Mouse (Mus musculus) neutrophil, adult 59 days (primary cell): ENCODE data around the gene Gm49383. TPM values are rescaled to one million over a fixed set of nuclear protein-coding genes. Genes with fewer than 3 reads are reported as not detected.

Experiments used
- total RNA-seq, 2 experiments: library from RNA; stranded (reverse); gene quantifications; 1 replicate in 1 of 2; 2 replicates in 1 of 2; pipeline ENCODE4 v1.2.4; 2023

The Gm49383 gene
- 1 to 10 TPM; 3.9 to 7.7 TPM for total RNA-seq

GRCm38 (mm10) chr12:69196444-69197377 is at the start of gene Gm49383:
Gm49383 (minus strand) TSS chr12:69197104.

DNA sequence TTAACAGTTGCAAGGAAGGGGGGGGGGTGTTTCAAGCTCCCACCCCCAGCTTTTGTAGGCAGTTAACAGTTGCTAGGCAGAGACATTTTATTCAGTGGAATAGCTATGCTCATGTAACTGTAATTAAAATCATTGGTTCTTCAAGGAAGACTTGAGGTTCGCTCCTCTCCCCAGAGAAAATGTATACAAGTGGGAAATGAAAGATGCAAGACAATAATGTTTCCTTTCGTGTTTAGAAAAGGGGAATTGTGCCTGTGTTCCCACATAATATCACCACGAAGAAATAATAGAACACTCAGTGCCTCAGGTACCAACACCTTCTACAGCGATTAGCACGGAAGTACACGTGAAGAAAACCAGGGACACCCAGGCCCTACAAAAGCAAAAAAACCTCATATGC is 44.0 kb upstream of the Gm49383 start, which contains the start of gene Klhdc1:
Gene Klhdc1, plus strand, starts transcription at position 301 of the 400 bp plus-strand sequence.

GRCm38 (mm10) chr12:69227776-69228466 is 31.0 kb upstream of the Gm49383 start, which contains the start of gene Pole2:
Pole2 (minus strand) TSS chr12:69228195.

DNA sequence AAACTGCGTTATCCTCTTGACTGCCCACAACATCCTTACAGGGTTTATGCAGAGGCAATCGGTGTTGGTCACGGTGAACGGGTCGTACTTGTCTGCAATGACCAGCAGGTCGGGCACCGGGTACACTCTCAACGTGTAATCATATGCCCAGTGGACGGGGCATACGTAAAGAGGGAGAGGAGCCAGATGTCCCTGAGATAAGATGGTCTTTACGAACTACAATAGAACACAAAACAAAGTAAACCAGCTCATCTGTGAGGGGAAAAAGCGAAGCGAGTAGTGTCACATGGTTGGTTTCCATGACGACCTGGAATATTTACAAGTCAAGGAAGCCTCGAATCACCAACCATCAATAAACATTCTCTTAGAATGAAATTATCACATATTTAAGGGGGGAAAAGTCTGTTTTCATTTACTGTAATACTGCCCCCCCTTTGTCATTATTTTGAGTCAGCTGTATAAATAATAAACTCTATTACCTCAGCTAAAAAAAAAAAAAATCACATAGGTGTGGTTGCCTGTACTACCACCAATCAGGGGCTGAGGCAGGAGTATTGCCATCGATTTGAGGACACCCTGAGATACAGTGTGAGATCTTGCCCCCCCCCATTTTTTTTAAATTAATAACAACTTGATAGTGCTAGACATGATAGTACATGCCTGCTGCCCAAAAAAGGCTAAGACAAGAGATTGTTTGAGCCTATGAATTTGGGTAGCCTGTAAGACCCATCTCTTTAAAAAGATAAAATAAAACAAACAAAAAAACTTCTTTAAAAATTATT is 7.3 kb upstream of the Gm49383 start, which contains the start of gene Gm49384:
Gene Gm49384, minus strand, starts transcription at position 216 of the 782 bp plus-strand sequence.

GRCm38 (mm10) chr12:69198164-69198535 is 1.2 kb upstream of the Gm49383 start, which contains the start of gene Dnaaf2:
Dnaaf2 (minus strand) TSS chr12:69198429.

GRCm38 (mm10) chr12:69183583-69184308 is 13.2 kb downstream of the Gm49383 start, which contains the start of the genes Rpl36al and Mgat2:
Rpl36al (minus strand) TSS chr12:69184083.
Mgat2 (plus strand) TSS chr12:69184157.

DNA sequence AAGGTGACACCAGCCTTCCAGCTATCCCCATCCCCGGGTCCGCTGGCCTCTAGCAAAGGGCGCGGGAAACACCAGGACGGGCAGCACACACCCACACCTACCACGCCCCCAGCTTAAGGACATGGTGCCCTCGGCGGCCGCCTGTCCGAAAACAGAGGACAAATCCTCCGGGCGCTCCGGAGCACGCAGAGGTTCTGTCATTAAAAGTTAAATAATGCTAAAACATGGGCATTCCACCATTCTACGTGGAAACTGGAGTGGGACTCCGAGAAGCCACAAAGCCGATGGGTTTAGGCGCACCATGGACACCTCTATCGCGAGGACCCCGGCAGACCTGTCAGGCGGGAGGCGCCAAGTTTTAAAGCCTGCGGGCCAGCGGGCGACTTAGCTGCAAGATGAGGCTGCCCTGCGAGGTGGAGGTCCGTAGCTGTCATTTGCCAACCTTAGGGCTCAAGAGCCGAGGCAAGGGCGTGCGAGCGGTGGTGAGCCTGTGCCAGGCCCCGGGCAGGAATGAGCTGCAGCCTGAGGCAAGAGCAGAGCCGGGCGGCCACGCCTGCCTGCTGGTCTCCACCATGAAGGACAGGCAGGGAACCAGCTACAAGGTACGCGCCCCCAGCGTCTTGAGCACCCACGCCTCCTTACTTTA is 28.3 kb downstream of the Gm49383 start, which contains the start of gene Lrr1:
Gene Lrr1, plus strand, starts transcription at position 354 of the 646 bp plus-strand sequence.

GRCm38 (mm10) chr12:69158765-69159577 is 37.9 kb downstream of the Gm49383 start, which contains the start of gene Rps29:
Rps29 (minus strand) TSS chr12:69159186.

Other genes starting within 250 kb of the Gm49383 start
- 1,000 to 10,000 TPM; 1,464 to 1,683 TPM for gene Rps29, start 37.9 kb downstream of the Gm49383 start, total RNA-seq
- 1 to 10 TPM; 4.1 to 5.5 TPM for gene Lrr1, start 28.3 kb downstream of the Gm49383 start, total RNA-seq
- gene Rpl36al, start 13.0 kb downstream of the Gm49383 start, total RNA-seq = 100 to 1,000 TPM; 209 to 241 TPM
- 10 to 100 TPM; 27.9 to 31.4 TPM for gene Mgat2, start 12.9 kb downstream of the Gm49383 start, total RNA-seq
- gene Dnaaf2, start 1.3 kb upstream of the Gm49383 start, total RNA-seq = 1 to 10 TPM in 1 of 2 experiments, under 1 TPM in 1; 0.82 to 2.5 TPM
- gene Gm49384, start 7.2 kb upstream of the Gm49383 start, total RNA-seq = 1 to 10 TPM; 4.4 to 6.1 TPM
- gene Pole2, start 31.1 kb upstream of the Gm49383 start, total RNA-seq = 1 to 10 TPM; 8.2 to 8.4 TPM
- gene Klhdc1, start 44.1 kb upstream of the Gm49383 start, total RNA-seq = 1 to 10 TPM in 1 of 2 experiments, under 1 TPM in 1; 0.64 to 1.0 TPM
- gene Klhdc2, start 99.6 kb upstream of the Gm49383 start, total RNA-seq = 10 to 100 TPM; 21.0 to 24.6 TPM
- 10 to 100 TPM; 31.1 to 40.9 TPM for gene Nemf, start 160.1 kb upstream of the Gm49383 start, total RNA-seq
- gene Arf6, start 175.0 kb upstream of the Gm49383 start, total RNA-seq = 100 to 1,000 TPM; 134 to 152 TPM
- gene Gm9887, start 175.4 kb upstream of the Gm49383 start, total RNA-seq = under 1 TPM; 0.62 to 0.66 TPM